Mouse (Mus musculus): ENCODE results near the gene Hils1. TPM values are rescaled to one million over a fixed set of nuclear protein-coding genes. Genes with fewer than 3 reads are reported as not detected.

The Hils1 gene
- polyA plus RNA-seq, 1 experiment from 2014 or later, result not detected

- peak overlapping the region; percentile 89 for H3K4me3 ChIP-seq (replicated peaks)
- no peaks in the 10 kb centered on the region for H3K36me3 ChIP-seq
- no peaks in the 10 kb centered on the region for H3K9me3 ChIP-seq (replicated peaks)
- H3K27ac ChIP-seq (replicated peaks), result peak overlapping the region; percentile 96
- ATAC-seq (ENCODE audit: low FRiP score), result no peak
- no peaks in the 10 kb centered on the region for H3K27me3 ChIP-seq (replicated peaks)
- H3K4me2 ChIP-seq, result peak overlapping the region; percentile 91
- WGBS, result 41% methylated on average over 6 of the region's 6 CpGs
- H3K9ac ChIP-seq (replicated peaks), result peak overlapping the region; percentile 99
- peaks cover 63% of the 10 kb centered on the region for H3K4me1 ChIP-seq
These were observed 22.8 kb downstream of the Hils1 start for GRCm38 (mm10) chr11:94990102-94990748.

GRCm38 (mm10) chr11:94990749-94991577 lies 23.6 kb downstream of the Hils1 start, which contains the start of gene Ppp1r9b:
Ppp1r9b (plus strand) TSS chr11:94991035.
- H3K9me3 ChIP-seq (replicated peaks), result no peaks in the 10 kb centered on the region
- no peaks in the 10 kb centered on the region for H3K36me3 ChIP-seq
- H3K9ac ChIP-seq (replicated peaks), result peak within 1 kb of the TSS; percentile 99
- H3K4me1 ChIP-seq, result peaks cover 71% of the 10 kb centered on the region
- H3K27ac ChIP-seq (replicated peaks), result peak within 1 kb of the TSS; percentile 96
- H3K27me3 ChIP-seq (replicated peaks), result no peaks in the 10 kb centered on the region
- WGBS, result 0% methylated on average over 42 of the region's 69 CpGs
- H3K4me2 ChIP-seq, result peak within 1 kb of the TSS; percentile 91
- peak; percentile 77 for ATAC-seq (ENCODE audit: low FRiP score)
- H3K4me3 ChIP-seq (replicated peaks), result peak within 1 kb of the TSS; percentile 89

- no peak for ATAC-seq (ENCODE audit: low FRiP score)
- H3K36me3 ChIP-seq, result peaks cover 6% of the 10 kb centered on the region
- H3K9ac ChIP-seq (replicated peaks), result peak overlapping the region; percentile 99
- no peaks in the 10 kb centered on the region for H3K27me3 ChIP-seq (replicated peaks)
- peak overlapping the region; percentile 91 for H3K4me2 ChIP-seq
- peak overlapping the region; percentile 96 for H3K27ac ChIP-seq (replicated peaks)
- under 1% methylated on average over 85 of the region's 99 CpGs for WGBS
- H3K9me3 ChIP-seq (replicated peaks), result no peaks in the 10 kb centered on the region
- H3K4me3 ChIP-seq (replicated peaks), result peak overlapping the region; percentile 89
- peaks cover 78% of the 10 kb centered on the region for H3K4me1 ChIP-seq
These were observed 24.5 kb downstream of the Hils1 start for GRCm38 (mm10) chr11:94991641-94992479.

- no peak for ATAC-seq (ENCODE audit: low FRiP score)
- peak overlapping the region; percentile 99 for H3K9ac ChIP-seq (replicated peaks)
- H3K27me3 ChIP-seq (replicated peaks), result no peaks in the 10 kb centered on the region
- under 1% methylated on average over 20 of the region's 20 CpGs for WGBS
- H3K36me3 ChIP-seq, result peaks cover 12% of the 10 kb centered on the region
- H3K4me1 ChIP-seq, result peaks cover 80% of the 10 kb centered on the region
- H3K9me3 ChIP-seq (replicated peaks), result no peaks in the 10 kb centered on the region
- H3K27ac ChIP-seq (replicated peaks), result peak overlapping the region; percentile 96
- H3K4me2 ChIP-seq, result peak overlapping the region; percentile 91
- peak overlapping the region; percentile 89 for H3K4me3 ChIP-seq (replicated peaks)
These were observed 25.0 kb downstream of the Hils1 start for GRCm38 (mm10) chr11:94992480-94992753.

GRCm38 (mm10) chr11:94992754-94993606 lies 25.6 kb downstream of the Hils1 start:
- H3K4me1 ChIP-seq, result peaks cover 80% of the 10 kb centered on the region
- WGBS, result 1% methylated on average over 22 of the region's 22 CpGs
- peaks cover 17% of the 10 kb centered on the region for H3K36me3 ChIP-seq

GRCm38 (mm10) chr11:94994208-94994814 lies 26.9 kb downstream of the Hils1 start:
- H3K4me1 ChIP-seq, result peaks cover 75% of the 10 kb centered on the region
- H3K36me3 ChIP-seq, result peaks cover 31% of the 10 kb centered on the region
- no peaks in the 10 kb centered on the region for H3K9me3 ChIP-seq (replicated peaks)
- peak overlapping the region; percentile 99 for H3K9ac ChIP-seq (replicated peaks)
- peak overlapping the region; percentile 89 for H3K4me3 ChIP-seq (replicated peaks)
- H3K27me3 ChIP-seq (replicated peaks), result no peaks in the 10 kb centered on the region
- ATAC-seq (ENCODE audit: low FRiP score), result no peak
- H3K27ac ChIP-seq (replicated peaks), result no peak overlapping the region
- H3K4me2 ChIP-seq, result peak overlapping the region; percentile 91
- whole genome bisulfite sequencing, result 38% methylated on average over 10 of the region's 10 CpGs

More at GRCm38 (mm10) chr11:94992754-94993606, 25.6 kb downstream of the Hils1 start:
- Histone ChIP-seq H3K9me3 (replicated peaks) (no peaks in the 10 kb centered on the region), H3K9ac (replicated peaks) (peak overlapping the region; percentile 99), H3K4me3 (replicated peaks) (peak overlapping the region; percentile 89), H3K4me2 (peak overlapping the region; percentile 91), H3K27me3 (replicated peaks) (no peaks in the 10 kb centered on the region), H3K27ac (replicated peaks) (peak overlapping the region; percentile 96)
- no peak for ATAC-seq (ENCODE audit: low FRiP score)

GRCm38 (mm10) chr11:94994947-94995772 lies 27.8 kb downstream of the Hils1 start:
- H3K9ac ChIP-seq (replicated peaks), result peak overlapping the region; percentile 99
- H3K4me1 ChIP-seq, result peaks cover 69% of the 10 kb centered on the region
- H3K27me3 ChIP-seq (replicated peaks), result no peaks in the 10 kb centered on the region
- peaks cover 37% of the 10 kb centered on the region for H3K36me3 ChIP-seq
- WGBS, result 77% methylated on average over 11 of the region's 11 CpGs
- peak overlapping the region; percentile 89 for H3K4me3 ChIP-seq (replicated peaks)
- no peak overlapping the region for H3K27ac ChIP-seq (replicated peaks)
- no peak for ATAC-seq (ENCODE audit: low FRiP score)
- H3K9me3 ChIP-seq (replicated peaks), result no peaks in the 10 kb centered on the region
- H3K4me2 ChIP-seq, result peak overlapping the region; percentile 91

GRCm38 (mm10) chr11:94996101-94996500 lies 28.7 kb downstream of the Hils1 start:
- Histone ChIP-seq H3K9me3 (replicated peaks) (no peaks in the 10 kb centered on the region), H3K9ac (replicated peaks) (peak overlapping the region; percentile 26; the same call in 1 of the 2 replicates), H3K4me3 (replicated peaks) (peak overlapping the region; percentile 89), H3K27ac (replicated peaks) (no peak overlapping the region), H3K4me2 (peak overlapping the region; percentile 91), H3K36me3 (peaks cover 41% of the 10 kb centered on the region), H3K4me1 (peaks cover 73% of the 10 kb centered on the region), H3K27me3 (replicated peaks) (no peaks in the 10 kb centered on the region)
- 85% methylated on average over 8 of the region's 8 CpGs for WGBS
- no peak for ATAC-seq (ENCODE audit: low FRiP score)

GRCm38 (mm10) chr11:94996984-94997383 lies 29.6 kb downstream of the Hils1 start:
- Histone ChIP-seq H3K9me3 (replicated peaks) (no peaks in the 10 kb centered on the region), H3K27ac (replicated peaks) (no peak overlapping the region), H3K4me3 (replicated peaks) (no peak overlapping the region), H3K27me3 (replicated peaks) (no peaks in the 10 kb centered on the region), H3K4me2 (peak overlapping the region; percentile 91), H3K9ac (replicated peaks) (no peak overlapping the region), H3K36me3 (peaks cover 49% of the 10 kb centered on the region), H3K4me1 (peaks cover 75% of the 10 kb centered on the region)
- WGBS, result 96% methylated on average over 6 of the region's 6 CpGs
- ATAC-seq (ENCODE audit: low FRiP score), result no peak

GRCm38 (mm10) chr11:94997596-94997995 lies 30.2 kb downstream of the Hils1 start:
- Histone ChIP-seq H3K4me2 (peak overlapping the region; percentile 3; the same call in 1 of the 2 replicates), H3K4me1 (peaks cover 70% of the 10 kb centered on the region), H3K4me3 (replicated peaks) (no peak overlapping the region), H3K27me3 (replicated peaks) (no peaks in the 10 kb centered on the region), H3K9ac (replicated peaks) (no peak overlapping the region), H3K27ac (replicated peaks) (peak overlapping the region; percentile 46; the same call in 1 of the 2 replicates), H3K36me3 (peaks cover 55% of the 10 kb centered on the region), H3K9me3 (replicated peaks) (no peaks in the 10 kb centered on the region)
- WGBS, result 57% methylated on average over 5 of the region's 5 CpGs
- no peak for ATAC-seq (ENCODE audit: low FRiP score)

All from neural tube, embryonic 15.5 days (tissue).